Mouse (Mus musculus): ENCODE measurements around the gene Rpl12.

DNA sequence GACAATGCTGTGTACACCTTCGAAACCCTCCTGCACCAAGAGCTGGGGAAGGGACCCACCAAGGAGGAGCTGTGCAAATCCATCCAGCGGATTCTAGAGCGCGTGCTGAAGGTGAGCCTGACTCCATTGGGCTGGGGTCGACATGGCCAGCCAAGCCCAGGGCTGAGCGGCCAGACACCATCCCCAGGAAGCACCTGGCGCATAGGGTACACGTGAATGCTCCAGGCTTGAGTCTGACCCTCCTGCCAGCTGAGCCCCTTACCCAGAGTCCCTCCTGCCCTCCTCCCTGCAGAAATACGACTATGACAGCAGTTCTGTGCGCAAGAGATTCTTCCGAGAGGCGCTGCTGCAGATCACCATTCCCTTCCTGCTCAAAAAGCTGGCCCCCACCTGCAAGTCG lies 38.8 kb upstream of the Rpl12 start:
- TF ChIP-seq POLR2A (IDR thresholded peaks at IDR 0.05; ENCODE audit: borderline replicate concordance, extremely low read depth, low read depth, low read length) (no peak), CTCF (IDR thresholded peaks at IDR 0.05; ENCODE audit: insufficient read depth, low read length) (no peak)

All from lung, adult 2 months (tissue).